Mouse (Mus musculus) lung, postnatal 0 days (tissue): ENCODE measurements at regions not wholly inside any gene's neighbourhood (a gene's known extent, or its start where the extent isn't known, plus 50 kb on each side); places are given as distances from the start of the nearest gene placed in this dataset.
A peak's percentile ranks its signal among the peaks of the same experiment; 100 is the strongest.

ENCODE experiments used
- ATAC-seq: fragments of 200-750 bp; cut with Nextera tagmentation; 2 replicates; pipeline ENCODE4 v1.8.0; 2017; ENCODE audit warnings: moderate library complexity
- DNase-seq: peaks from one replicate; pipeline ENCODE4 v3.0.0-alpha.2; 2016; ENCODE audit warnings: low spot score
- H3K27ac ChIP-seq: fragments of 300-500 bp; sonication (generic); 2 replicates; pipeline ENCODE4 v1.5.1; 2014; ENCODE audit warnings: antibody characterized with exemption, mild to moderate bottlenecking, low read length, mixed read lengths
- H3K27me3 ChIP-seq: fragments of 300-500 bp; sonication (generic); replicated peaks from 2 replicates; pipeline ENCODE4 v1.6.1; 2014; ENCODE audit warnings: low read length, mixed read lengths; ENCODE audit not compliant: insufficient read depth
- H3K36me3 ChIP-seq: fragments of 300-500 bp; sonication (generic); 2 replicates; pipeline ENCODE4 v1.6.1; 2014; ENCODE audit warnings: low read length, mixed read lengths; ENCODE audit not compliant: insufficient read depth
- H3K4me1 ChIP-seq: fragments of 300-500 bp; sonication (generic); 2 replicates; pipeline ENCODE4 v1.6.1; 2014; ENCODE audit warnings: antibody characterized with exemption, low read depth, low read length, mixed read lengths; ENCODE audit not compliant: insufficient read depth
- H3K4me2 ChIP-seq: fragments of 300-500 bp; sonication (generic); replicated peaks from 2 replicates; pipeline ENCODE4 v1.6.1; 2014; ENCODE audit warnings: low read depth, mild to moderate bottlenecking, low read length, moderate library complexity, mixed read lengths
- H3K4me3 ChIP-seq: fragments of 300-500 bp; sonication (generic); 2 replicates; pipeline ENCODE4 v1.5.1; 2014; ENCODE audit warnings: low read depth, low read length
- H3K9ac ChIP-seq: fragments of 300-500 bp; sonication (generic); replicated peaks from 2 replicates; pipeline ENCODE4 v1.6.1; 2014; ENCODE audit warnings: low read depth, mild to moderate bottlenecking
- H3K9me3 ChIP-seq: fragments of 300-500 bp; sonication (generic); 2 replicates; pipeline ENCODE4 v1.6.1; 2016; ENCODE audit warnings: low read length, mixed read lengths
- CTCF ChIP-seq: IDR thresholded peaks from 2 replicates; pipeline ENCODE4 v1.5.1; 2016; ENCODE audit warnings: antibody characterized with exemption, mild to moderate bottlenecking
- EP300 ChIP-seq: IDR thresholded peaks from 2 replicates; pipeline ENCODE4 v1.6.1; 2016; ENCODE audit warnings: antibody characterized with exemption, mild to moderate bottlenecking, control low read depth
- WGBS: fragments of 180-500 bp; shearing (Covaris S2); extraction: QIAGEN DNeasy Blood & Tissue Kit; methylation state at CpG from one replicate; pipeline ENCODE4 v1.1.7; 2014; 5-methylcytosine and 5-hydroxymethylcytosine counted together

DNA sequence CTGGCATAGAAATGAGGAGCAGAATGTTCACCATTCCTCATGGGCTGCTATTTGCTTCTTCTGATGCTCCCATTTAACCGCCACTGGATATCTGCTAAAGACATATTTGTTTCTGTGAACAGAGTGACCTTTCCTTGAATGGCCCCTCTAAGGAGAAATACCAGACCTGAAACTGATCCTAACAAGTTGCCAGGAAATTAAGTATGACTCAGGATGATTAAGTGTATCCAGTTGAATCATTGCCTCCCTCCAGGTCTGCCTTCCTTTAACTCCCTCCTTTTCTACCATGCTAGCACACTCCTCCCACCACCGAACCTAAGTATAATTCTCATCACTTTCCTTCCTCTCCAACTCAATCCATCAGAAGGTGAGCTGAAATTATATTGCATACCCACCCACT lies 194.2 kb upstream of the Dph6 start:
- TF ChIP-seq CTCF = no peak
- no peak for TF ChIP-seq EP300
- no peaks in the 10 kb centered on the region for H3K27me3 ChIP-seq
- no peak for ATAC-seq

GRCm38 (mm10) chr2:114853715-114854530 lies 199.2 kb upstream of the Dph6 start:
- Histone ChIP-seq H3K4me1 (no peaks in the 10 kb centered on the region), H3K9me3 (no peaks in the 10 kb centered on the region), H3K4me2 (no peak overlapping the region), H3K27ac (no peak overlapping the region), H3K27me3 (no peaks in the 10 kb centered on the region), H3K36me3 (no peaks in the 10 kb centered on the region), H3K9ac (no peak overlapping the region), H3K4me3 (no peak overlapping the region)
- TF ChIP-seq CTCF (peak; percentile 88), EP300 (0 out of 2 replicates have a peak, but pooled peaks have one; percentile 8)
- DNase-seq (peak; percentile 74), ATAC-seq (peak; percentile 60)
- 38% methylated on average over 13 of the region's 13 CpGs for WGBS

More for the DNA sequence above, 194.2 kb upstream of the Dph6 start:
- H3K4me3 ChIP-seq = no peak overlapping the region
- 90% methylated on average over 2 of the region's 2 CpGs for WGBS
- H3K4me2 ChIP-seq = no peak overlapping the region
- no peak overlapping the region for H3K27ac ChIP-seq
- no peaks in the 10 kb centered on the region for H3K36me3 ChIP-seq
- H3K9me3 ChIP-seq = no peaks in the 10 kb centered on the region
- no peak for DNase-seq
- no peak overlapping the region for H3K9ac ChIP-seq
- no peaks in the 10 kb centered on the region for H3K4me1 ChIP-seq

DNA sequence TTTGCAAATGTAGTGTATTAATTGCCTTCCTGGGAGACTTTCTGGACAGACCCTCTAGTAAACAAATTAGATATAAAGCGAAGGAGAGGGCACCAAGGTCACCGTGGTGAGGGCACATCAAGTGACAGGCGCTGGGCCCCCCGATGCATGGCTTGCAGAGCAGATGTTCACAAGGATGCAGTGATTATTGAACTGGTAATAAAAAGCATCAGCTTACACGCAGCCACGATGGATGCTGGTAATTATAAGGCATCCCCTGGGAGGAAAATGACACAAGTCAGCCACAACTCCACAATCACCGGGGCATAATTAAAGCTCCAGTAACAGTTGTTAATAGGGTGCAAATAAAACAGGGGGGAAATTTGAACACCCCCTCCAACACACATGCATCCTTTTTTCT lies 217.5 kb upstream of the Dph6 start:
- Histone ChIP-seq H3K27me3 (no peaks in the 10 kb centered on the region), H3K9ac (no peak overlapping the region), H3K27ac (no peak overlapping the region), H3K36me3 (no peaks in the 10 kb centered on the region), H3K4me1 (no peaks in the 10 kb centered on the region), H3K4me2 (no peak overlapping the region), H3K9me3 (no peaks in the 10 kb centered on the region), H3K4me3 (no peak overlapping the region)
- DNase-seq = no peak
- 48% methylated on average over 7 of the region's 7 CpGs for WGBS
- TF ChIP-seq EP300 (no peak), CTCF (no peak)
- ATAC-seq = no peak

DNA sequence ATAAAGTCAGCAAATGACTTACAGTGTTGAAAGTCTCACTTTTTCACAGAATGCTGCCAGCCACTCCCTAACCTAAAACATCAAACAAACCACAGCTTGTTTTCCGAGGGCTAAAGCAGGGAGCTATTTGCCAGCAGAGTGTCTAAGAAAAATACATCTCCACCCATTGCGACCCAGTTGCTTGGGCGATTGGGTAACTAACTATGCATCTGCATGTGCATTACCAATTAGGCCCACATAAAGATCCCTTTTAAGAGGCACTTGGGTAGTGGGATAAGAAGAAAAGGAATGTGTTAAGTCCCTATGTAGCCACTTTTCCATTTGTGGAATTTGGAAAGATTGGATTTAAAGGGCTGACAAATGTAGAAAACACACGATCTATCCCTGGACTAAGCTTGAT lies 218.3 kb upstream of the Dph6 start:
- Histone ChIP-seq H3K4me1 (no peaks in the 10 kb centered on the region), H3K27ac (no peak overlapping the region), H3K4me2 (no peak overlapping the region), H3K9ac (no peak overlapping the region), H3K4me3 (no peak overlapping the region), H3K27me3 (no peaks in the 10 kb centered on the region), H3K36me3 (no peaks in the 10 kb centered on the region), H3K9me3 (no peaks in the 10 kb centered on the region)
- no peak for TF ChIP-seq EP300
- TF ChIP-seq CTCF = no peak
- ATAC-seq (no peak), DNase-seq (no peak)
- 68% methylated on average over 4 of the region's 4 CpGs for WGBS

DNA sequence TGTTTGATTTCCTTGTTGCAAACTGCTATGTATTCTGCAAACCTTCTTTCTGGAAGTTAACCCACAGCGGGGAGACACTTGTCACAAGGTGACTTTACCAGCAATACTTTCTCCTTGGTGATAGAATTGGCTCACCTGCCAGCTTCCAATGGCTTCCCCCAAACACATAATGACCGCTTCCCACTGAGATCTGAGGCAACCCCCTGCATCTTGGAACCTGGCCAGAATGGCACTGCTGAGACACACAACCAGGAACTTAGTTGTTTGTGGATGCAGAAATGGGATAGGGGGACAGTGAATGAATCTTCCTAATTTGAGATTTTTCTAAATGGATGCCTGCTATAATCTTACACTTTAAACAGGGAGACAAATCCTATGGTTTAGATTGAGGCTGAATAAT lies 224.3 kb upstream of the Dph6 start:
- WGBS = 62% methylated on average over 2 of the region's 2 CpGs
- H3K36me3 ChIP-seq = no peaks in the 10 kb centered on the region
- no peak overlapping the region for H3K27ac ChIP-seq
- H3K4me3 ChIP-seq = no peak overlapping the region
- H3K4me1 ChIP-seq = no peaks in the 10 kb centered on the region
- DNase-seq (no peak), ATAC-seq (no peak)
- H3K9me3 ChIP-seq = no peaks in the 10 kb centered on the region
- no peak overlapping the region for H3K9ac ChIP-seq
- TF ChIP-seq EP300 (no peak), CTCF (no peak)
- no peaks in the 10 kb centered on the region for H3K27me3 ChIP-seq
- no peak overlapping the region for H3K4me2 ChIP-seq

DNA sequence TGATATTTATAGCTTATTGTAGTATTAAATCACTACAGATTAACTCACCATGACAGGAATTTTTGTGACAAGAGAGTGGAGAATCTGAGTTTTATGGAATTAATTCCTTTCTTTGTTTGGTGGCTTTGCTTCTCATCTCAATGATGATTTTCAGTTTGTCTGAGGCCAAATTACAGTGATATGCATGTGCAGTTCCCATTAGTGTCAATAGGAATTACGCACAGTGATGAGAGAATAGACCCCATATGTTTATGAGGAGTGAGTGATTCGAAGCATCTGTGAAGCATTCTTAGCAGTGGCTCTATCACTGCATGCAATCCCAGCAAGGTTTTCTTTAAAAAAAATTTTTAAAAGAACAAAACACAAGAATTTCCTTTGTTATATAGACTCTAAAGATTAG lies 225.0 kb upstream of the Dph6 start:
- Histone ChIP-seq H3K4me3 (no peak overlapping the region), H3K36me3 (no peaks in the 10 kb centered on the region), H3K9ac (no peak overlapping the region), H3K9me3 (no peaks in the 10 kb centered on the region), H3K27ac (no peak overlapping the region), H3K4me2 (no peak overlapping the region), H3K4me1 (no peaks in the 10 kb centered on the region), H3K27me3 (no peaks in the 10 kb centered on the region)
- peak; percentile 17 for DNase-seq
- WGBS = 53% methylated on average over 2 of the region's 2 CpGs
- TF ChIP-seq CTCF = no peak
- TF ChIP-seq EP300 = no peak
- ATAC-seq = no peak
